Mouse (Mus musculus): ENCODE measurements around the gene Cavin2.

DNA sequence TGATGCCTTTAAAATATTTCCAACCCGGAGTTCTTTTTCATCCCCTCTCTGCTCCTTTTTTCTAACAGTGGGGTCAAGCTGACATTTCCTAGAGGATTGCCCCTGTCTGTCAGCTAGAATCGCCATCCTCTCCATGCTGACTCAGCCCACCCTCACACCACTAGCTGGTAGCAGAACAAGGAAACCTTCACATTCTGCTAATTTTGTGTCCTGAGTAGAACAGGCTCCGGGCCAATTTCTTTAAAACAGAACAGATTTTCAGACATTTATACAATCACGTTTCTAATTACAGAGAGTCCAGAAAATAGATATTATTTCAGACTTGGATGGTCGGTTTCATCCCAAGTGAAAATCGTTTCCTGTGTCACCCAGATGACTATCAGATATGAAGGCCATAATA, 34.6 kb downstream of the Cavin2 start:
- TF ChIP-seq EP300 (optimal IDR thresholded peaks at IDR 0.05) (no peak), CTCF (IDR thresholded peaks at IDR 0.05; ENCODE audit: low read depth) (no peak)
